Mouse (Mus musculus): ENCODE data around the gene Pacrg.

The Pacrg gene

DNA sequence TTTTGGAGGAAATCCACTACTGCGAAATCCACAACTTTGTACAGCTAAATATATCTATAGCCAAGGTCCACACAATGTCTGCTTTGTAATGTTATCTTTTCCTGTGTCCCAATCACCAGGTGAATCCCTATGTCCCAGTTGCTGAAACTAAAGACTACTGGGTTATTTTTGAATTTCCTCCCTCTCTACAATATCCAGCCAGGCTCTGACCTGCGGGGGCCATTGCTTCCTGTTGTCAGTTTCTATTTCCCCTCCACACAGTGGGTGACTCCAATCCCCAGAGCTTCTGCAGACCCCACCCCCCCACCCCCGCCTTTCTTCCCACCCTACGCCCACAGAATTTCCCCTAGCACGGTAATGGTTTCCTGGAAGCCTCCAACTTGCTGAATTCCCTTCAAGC lies 473.1 kb downstream of the Pacrg start:
- DNase-seq = no peak

DNA sequence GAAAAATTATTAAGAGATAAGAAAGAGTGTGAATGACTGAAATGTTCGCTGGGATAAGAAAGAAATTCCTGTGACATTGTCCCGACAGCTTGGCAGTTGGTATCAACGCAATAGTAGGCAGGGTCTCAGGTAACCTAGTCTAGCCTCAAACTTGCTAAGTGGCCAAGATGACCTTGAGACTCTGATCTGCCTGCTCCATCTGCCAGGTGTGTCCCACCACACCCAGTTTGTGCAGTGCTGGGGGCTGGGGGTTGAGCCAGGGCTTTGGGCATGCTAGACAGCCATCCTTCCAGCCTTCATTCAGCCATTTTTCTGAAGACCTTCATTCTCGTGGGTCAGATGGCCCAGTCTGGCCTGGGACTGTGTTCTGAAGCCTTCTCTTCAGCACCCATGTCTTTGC lies 473.5 kb downstream of the Pacrg start:
- no peak for DNase-seq

GRCm38 (mm10) chr17:10365501-10366482 lies 474.3 kb downstream of the Pacrg start:
- no peak for DNase-seq

DNA sequence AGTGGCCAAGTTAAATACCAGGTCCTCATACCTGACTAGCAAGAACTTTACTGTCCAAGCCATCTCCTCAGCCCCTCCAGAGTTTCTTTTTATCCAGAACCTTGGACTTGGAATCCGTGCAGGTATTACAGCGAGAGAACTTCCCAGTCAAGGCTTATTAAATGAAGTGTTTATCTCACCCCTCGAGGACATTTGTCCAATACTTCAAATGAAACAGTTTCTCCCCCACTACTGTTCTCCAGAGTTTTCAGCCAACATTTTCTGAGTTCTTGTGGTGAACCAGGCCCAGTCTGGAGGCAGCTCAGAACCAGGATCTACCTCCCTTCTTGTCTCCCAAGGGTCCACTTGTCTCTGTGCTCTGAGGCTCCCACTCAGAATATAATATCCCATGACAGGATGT lies 477.0 kb downstream of the Pacrg start:
- DNase-seq = no peak

DNA sequence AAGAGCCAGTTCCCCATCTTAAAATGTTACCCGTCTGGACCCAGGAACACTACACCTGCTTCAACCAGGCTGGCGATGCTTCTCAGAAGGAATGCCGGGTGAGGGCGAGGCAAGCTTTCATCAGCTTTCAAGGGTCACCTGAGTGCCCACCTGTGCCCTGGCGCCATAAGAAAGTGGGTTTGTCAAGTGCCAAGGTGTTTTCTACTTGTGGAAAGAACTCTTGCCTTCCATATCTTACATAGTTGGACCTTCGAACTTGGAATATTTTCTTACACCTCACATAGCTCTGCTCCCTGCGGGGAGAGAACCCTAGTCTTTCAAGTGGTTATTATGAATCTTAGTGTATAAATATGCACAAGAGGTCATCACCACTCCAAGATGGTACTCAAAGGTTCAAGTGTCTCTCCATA lies 478.2 kb downstream of the Pacrg start:
- DNase-seq = no peak

DNA sequence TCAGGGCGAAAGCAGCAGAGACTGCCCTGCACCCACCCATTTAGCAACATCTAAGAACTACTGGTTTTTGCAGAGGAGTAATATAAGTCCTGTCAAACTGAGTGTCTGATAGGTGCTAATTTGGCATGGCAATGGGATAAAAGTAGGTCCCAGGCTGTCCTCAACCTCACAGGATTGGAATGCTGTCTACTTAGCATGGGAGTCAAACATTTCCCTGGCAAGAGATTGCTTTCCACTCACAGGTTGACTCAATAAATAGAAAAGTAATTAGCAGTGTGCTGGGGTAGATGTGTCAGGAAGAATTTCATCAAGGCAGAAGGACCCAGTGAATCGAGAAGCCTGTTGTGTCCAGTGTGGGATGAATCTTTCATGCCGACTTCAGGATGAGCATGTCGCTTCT lies 479.4 kb downstream of the Pacrg start:
- DNase-seq = no peak

- DNase-seq = no peak
Observed at GRCm38 (mm10) chr17:10359466-10359865, 480.6 kb downstream of the Pacrg start.

DNA sequence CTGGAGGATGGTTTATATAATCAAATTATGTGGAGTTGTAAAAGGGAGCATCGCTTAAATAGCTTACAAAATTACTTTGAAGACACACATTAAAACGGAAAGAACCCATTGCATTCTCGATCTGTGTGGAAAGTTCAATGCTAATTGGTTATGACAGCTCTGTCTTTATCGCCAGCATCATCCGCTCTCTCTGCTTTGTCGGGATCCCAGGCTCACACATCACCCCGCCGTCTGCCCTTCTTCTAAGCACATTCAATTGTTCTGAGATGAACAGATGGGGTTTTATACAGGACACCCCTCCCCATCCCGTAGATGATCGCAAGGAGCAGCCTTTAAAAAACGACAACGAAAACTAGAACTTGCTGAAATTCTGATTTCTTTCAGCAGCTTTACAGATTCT lies 482.8 kb downstream of the Pacrg start:
- DNase-seq = no peak

DNA sequence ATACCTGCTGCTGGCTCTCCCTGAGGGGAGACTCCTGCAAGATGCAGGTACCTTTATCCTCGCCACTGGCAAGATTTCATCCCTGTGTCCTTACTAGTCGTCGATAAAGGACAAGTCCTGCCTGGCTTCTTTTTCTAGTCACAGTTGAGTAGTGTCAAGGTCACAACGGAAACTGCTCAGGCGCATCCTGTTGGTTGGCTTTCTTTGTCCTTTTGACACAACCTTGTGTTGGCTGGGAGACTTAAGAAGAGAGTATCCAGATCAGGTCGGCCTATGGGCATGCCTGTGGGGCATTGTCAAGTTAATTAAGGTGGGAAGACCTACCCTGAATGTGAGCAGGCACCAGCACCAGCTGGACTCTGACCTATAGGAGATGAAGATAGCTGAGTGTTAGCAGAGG lies 483.8 kb downstream of the Pacrg start:
- no peak for DNase-seq

GRCm38 (mm10) chr17:10355746-10356145 lies 484.4 kb downstream of the Pacrg start:
- DNase-seq = no peak
